Mouse (Mus musculus): ENCODE measurements around the gene Prkce.

- TF ChIP-seq EP300 (IDR thresholded peaks at IDR 0.05; ENCODE audit: low read depth) (no peak), CTCF (IDR thresholded peaks at IDR 0.05; ENCODE audit: low read depth) (no peak)
Observed at GRCm38 (mm10) chr17:86453673-86454350, 286.2 kb downstream of the Prkce start.
